Mouse (Mus musculus) heart, adult 2 months (tissue): Measurements from ENCODE around the gene Klhl36.

Experiments
- CTCF ChIP-seq: fragments of 200-600 bp; IDR thresholded peaks from 2 replicates; pipeline ENCODE4 v1.8.1; 2022; ENCODE audit warnings: antibody characterized with exemption, mild to moderate bottlenecking, moderate library complexity
- EP300 ChIP-seq: fragments of 200-500 bp; IDR thresholded peaks from 2 replicates; pipeline ENCODE4 v1.6.1; 2011; ENCODE audit warnings: low read depth, low read length, control low read depth; ENCODE audit not compliant: insufficient read depth
- POLR2A ChIP-seq: fragments of 200-500 bp; IDR thresholded peaks from 2 replicates; pipeline ENCODE4 v1.6.1; 2011; ENCODE audit warnings: mild to moderate bottlenecking, low read depth, low read length, control low read depth; ENCODE audit not compliant: insufficient read depth

- no peak for TF ChIP-seq POLR2A
- TF ChIP-seq EP300: no peak
- no peak for TF ChIP-seq CTCF
These were observed 8.0 kb upstream of the Klhl36 start for GRCm38 (mm10) chr8:119854035-119854434.
